Mouse (Mus musculus) hindbrain, embryonic 16.5 days (tissue): ENCODE results near the gene Lmod2. TPM values are rescaled to one million over a fixed set of nuclear protein-coding genes. Genes with fewer than 3 reads are reported as not detected.

ENCODE experiments used
- ATAC-seq: fragments of 200-750 bp; cut with Nextera tagmentation; 2 replicates; pipeline ENCODE4 v1.8.0; 2017; ENCODE audit warnings: moderate TSS enrichment, moderate library complexity
- H3K27ac ChIP-seq: fragments of 300-500 bp; sonication (generic); 2 replicates; pipeline ENCODE4 v1.5.1; 2014; ENCODE audit warnings: low read depth, mild to moderate bottlenecking, control low read depth, low read length, moderate library complexity
- H3K27me3 ChIP-seq: fragments of 300-500 bp; sonication (generic); replicated peaks from 2 replicates; pipeline ENCODE4 v1.6.1; 2014; ENCODE audit warnings: low read length; ENCODE audit not compliant: control insufficient read depth, insufficient read depth
- H3K36me3 ChIP-seq: fragments of 300-500 bp; sonication (generic); 2 replicates; pipeline ENCODE4 v1.6.1; 2014; ENCODE audit warnings: mild to moderate bottlenecking, low read length, moderate library complexity, mixed read lengths; ENCODE audit not compliant: control insufficient read depth, insufficient read depth
- H3K4me1 ChIP-seq: fragments of 300-500 bp; sonication (generic); 2 replicates; pipeline ENCODE4 v1.6.1; 2014; ENCODE audit warnings: low read depth, low read length; ENCODE audit not compliant: control insufficient read depth, insufficient read depth
- H3K4me2 ChIP-seq: fragments of 300-500 bp; sonication (generic); 2 replicates; pipeline ENCODE4 v1.6.1; 2014; ENCODE audit warnings: mild to moderate bottlenecking, low read length, control low read depth, moderate library complexity
- H3K4me3 ChIP-seq: fragments of 300-500 bp; sonication (generic); 2 replicates; pipeline ENCODE4 v1.5.1; 2014; ENCODE audit warnings: mild to moderate bottlenecking, low read length, control low read depth, moderate library complexity
- H3K9ac ChIP-seq: fragments of 300-500 bp; sonication (generic); 2 replicates; pipeline ENCODE4 v1.6.1; 2014; ENCODE audit warnings: low read depth, mild to moderate bottlenecking, control low read depth, low read length, moderate library complexity
- H3K9me3 ChIP-seq: fragments of 300-500 bp; sonication (generic); 2 replicates; pipeline ENCODE4 v1.6.1; 2014; ENCODE audit warnings: mild to moderate bottlenecking, low read length, moderate library complexity; ENCODE audit not compliant: control insufficient read depth
- WGBS: fragments of 180-500 bp; shearing (Covaris S2); extraction: QIAGEN DNeasy Blood & Tissue Kit; methylation state at CpG from one replicate; pipeline ENCODE4 v1.1.7; 2014; 5-methylcytosine and 5-hydroxymethylcytosine counted together
- polyA plus RNA-seq: library from polyadenylated mRNA; unstranded; fragments of >200 nt; fragmentation: Nextera tagmentation; extraction: Ambion mirVana; gene quantifications from 2 replicates; pipeline ENCODE4 v1.2.1, GENCODE M21; 2015

Gene Lmod2
- polyA plus RNA-seq, 1 experiment from 2014 or later, result not detected

DNA sequence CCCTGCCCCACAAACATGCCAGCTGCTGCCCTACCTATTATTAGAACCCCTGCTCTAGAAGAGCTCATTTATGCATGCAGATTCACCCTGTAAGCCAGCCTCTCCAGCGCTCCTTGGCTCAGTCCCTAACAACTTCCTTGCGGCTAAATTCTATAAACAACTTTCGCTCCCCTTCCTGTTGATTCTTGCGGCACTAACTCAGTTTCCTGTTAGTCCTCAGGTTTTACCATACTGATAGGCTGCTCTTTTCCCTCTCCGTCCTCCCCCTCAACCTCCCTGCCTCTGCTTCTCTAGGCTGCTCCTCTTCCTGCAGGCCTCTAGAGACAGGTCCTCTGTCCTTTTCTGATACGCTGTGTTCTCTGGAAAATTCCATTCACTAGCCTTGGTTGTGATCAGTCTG lies 26.4 kb upstream of the Lmod2 start:
- 80% methylated on average over 6 of the region's 6 CpGs for WGBS
- no peaks in the 10 kb centered on the region for H3K27me3 ChIP-seq
- ATAC-seq, result no peak

DNA sequence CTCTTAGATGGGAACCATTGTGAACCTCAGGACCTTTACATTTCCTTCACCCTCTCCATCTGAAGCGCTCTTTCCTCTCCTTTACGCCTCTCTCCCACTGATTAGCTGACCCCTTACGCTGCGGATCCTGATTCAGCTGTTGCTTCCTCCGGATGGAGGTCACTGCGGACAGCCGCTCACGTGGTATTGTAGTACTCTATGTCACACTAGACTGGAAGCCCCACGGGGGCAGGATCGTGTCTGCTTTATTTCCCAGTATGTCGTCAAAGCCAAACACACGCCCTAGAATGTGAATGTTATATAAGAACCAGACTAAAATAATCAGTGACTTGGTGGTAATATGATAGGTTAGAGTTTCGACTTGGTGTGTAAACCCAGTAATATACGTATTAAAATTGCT lies 25.1 kb upstream of the Lmod2 start:
- H3K4me3 ChIP-seq, result no peak overlapping the region
- no peak overlapping the region for H3K9ac ChIP-seq
- no peaks in the 10 kb centered on the region for H3K4me1 ChIP-seq
- no peak overlapping the region for H3K4me2 ChIP-seq
- no peaks in the 10 kb centered on the region for H3K36me3 ChIP-seq
- H3K27ac ChIP-seq, result no peak overlapping the region
- ATAC-seq, result no peak
- no peaks in the 10 kb centered on the region for H3K9me3 ChIP-seq
- WGBS, result 92% methylated on average over 14 of the region's 14 CpGs
- H3K27me3 ChIP-seq, result no peaks in the 10 kb centered on the region

More for the DNA sequence above, 26.4 kb upstream of the Lmod2 start:
- Histone ChIP-seq H3K9me3 (no peaks in the 10 kb centered on the region), H3K27ac (no peak overlapping the region), H3K9ac (no peak overlapping the region), H3K4me2 (no peak overlapping the region), H3K4me1 (no peaks in the 10 kb centered on the region), H3K4me3 (no peak overlapping the region), H3K36me3 (no peaks in the 10 kb centered on the region)

DNA sequence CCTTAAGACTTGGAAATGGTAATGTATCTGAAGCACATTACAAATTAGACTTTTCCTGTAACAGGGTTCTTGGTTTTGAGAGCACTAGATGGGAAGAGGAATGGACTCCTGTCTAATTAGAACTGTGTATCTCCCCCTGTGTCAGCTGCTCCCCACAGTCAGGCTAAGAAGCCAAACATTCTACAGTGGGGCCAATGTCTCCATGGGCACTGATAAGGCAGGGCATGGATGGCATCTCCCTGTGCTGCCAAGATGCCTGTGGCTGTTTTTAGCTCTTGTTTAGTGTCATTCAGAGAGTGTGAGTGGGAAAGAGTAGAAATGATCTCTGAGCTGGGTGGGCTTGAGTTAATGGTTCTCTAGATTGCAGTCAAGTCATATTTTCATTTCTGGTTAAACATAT lies 24.2 kb upstream of the Lmod2 start:
- ATAC-seq, result no peak
- H3K9ac ChIP-seq, result no peak overlapping the region
- no peak overlapping the region for H3K4me2 ChIP-seq
- no peaks in the 10 kb centered on the region for H3K4me1 ChIP-seq
- H3K27ac ChIP-seq, result no peak overlapping the region
- H3K4me3 ChIP-seq, result no peak overlapping the region
- H3K36me3 ChIP-seq, result no peaks in the 10 kb centered on the region
- H3K27me3 ChIP-seq, result no peaks in the 10 kb centered on the region
- H3K9me3 ChIP-seq, result no peaks in the 10 kb centered on the region

DNA sequence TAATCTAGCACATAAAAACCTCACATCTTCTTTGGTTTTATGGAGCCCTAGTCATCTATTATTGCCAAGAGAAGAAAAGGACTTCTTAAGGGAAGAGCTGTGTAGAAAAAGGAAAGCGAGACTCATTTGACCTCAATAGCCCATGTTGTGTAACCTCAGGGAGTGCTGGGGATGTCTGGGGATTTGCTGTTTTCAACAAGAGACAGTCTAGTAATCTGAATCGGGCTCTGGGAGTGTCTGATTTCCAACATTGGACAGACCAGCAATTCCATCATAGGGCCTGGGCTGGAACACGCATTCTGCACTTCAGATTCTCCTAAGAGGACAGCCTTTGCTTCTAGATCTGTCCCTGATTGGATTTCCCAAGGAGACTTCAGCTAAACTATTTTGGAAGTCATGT lies 14.1 kb upstream of the Lmod2 start:
- H3K27ac ChIP-seq, result no peak overlapping the region
- H3K9me3 ChIP-seq, result no peaks in the 10 kb centered on the region
- no peaks in the 10 kb centered on the region for H3K27me3 ChIP-seq
- WGBS, result 82% methylated on average over 3 of the region's 3 CpGs
- no peak overlapping the region for H3K9ac ChIP-seq
- no peak for ATAC-seq
- no peaks in the 10 kb centered on the region for H3K36me3 ChIP-seq
- H3K4me2 ChIP-seq, result no peak overlapping the region
- no peak overlapping the region for H3K4me3 ChIP-seq
- no peaks in the 10 kb centered on the region for H3K4me1 ChIP-seq

DNA sequence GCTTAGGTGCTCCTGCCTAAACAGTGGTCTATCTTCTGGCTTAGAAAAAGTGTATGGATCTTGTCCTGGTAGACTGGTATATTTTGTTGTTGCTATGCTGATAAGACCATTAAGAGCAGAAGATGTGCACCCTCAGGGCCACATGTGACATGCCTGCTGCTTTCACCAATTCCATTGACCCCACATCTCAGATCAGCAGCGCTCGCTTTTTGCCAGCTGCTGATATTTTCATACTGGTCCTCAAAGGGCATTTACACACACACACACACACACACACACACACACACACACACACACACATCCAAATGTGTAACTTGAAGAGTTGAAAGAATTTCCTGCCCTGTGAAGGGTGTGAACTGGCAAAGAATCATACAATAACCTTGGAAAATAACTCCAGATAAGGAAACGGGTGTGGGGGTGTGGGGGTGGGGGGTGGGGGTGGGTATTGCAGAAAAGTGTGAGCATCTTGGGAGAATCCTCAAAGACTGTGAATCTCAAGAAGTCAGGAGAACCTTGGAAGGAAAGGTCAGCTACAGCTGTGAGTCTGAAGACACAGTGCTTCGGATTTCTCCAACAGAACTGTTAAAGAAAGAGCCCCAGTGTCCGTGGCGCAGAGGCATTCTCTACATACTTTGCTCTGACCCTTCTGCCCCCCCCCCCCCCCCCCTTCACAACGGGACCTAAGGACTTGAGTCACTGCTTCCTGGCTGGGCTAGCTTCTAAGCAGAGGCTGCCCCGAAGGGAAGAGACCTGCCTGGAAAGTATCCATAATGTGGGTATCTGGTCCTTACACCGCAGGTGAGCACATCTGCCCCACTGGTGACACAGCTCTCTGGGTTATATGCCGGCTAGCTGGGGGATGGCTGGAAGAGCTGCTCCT lies 11.9 kb upstream of the Lmod2 start:
- Histone ChIP-seq H3K36me3 (no peaks in the 10 kb centered on the region), H3K4me1 (no peaks in the 10 kb centered on the region), H3K27me3 (no peaks in the 10 kb centered on the region), H3K4me2 (no peak overlapping the region), H3K4me3 (no peak overlapping the region), H3K9me3 (no peaks in the 10 kb centered on the region), H3K9ac (no peak overlapping the region), H3K27ac (no peak overlapping the region)
- WGBS, result 76% methylated on average over 8 of the region's 10 CpGs
- ATAC-seq, result no peak

DNA sequence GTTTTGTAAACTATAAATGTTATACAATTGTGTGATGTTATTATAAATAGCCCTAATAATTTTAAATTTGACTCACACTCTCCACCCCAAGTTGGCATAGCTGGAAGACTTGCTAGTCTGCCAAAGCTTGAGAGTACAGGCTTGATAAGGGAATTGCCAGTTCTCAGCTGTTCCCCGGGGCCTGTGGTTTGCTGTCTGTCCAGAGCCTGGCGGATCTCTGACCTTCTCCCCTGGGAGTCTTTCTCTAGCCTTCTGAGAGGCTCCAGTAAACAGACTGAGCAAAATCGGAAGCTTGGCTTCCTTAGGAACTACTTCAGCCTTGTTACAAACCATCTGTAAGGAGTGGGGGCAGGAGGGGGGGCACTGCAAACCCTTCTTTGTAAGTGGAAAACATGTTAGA lies 10.7 kb upstream of the Lmod2 start:
- WGBS, result 47% methylated on average over 3 of the region's 3 CpGs
- Histone ChIP-seq H3K4me1 (no peaks in the 10 kb centered on the region), H3K36me3 (no peaks in the 10 kb centered on the region)

DNA sequence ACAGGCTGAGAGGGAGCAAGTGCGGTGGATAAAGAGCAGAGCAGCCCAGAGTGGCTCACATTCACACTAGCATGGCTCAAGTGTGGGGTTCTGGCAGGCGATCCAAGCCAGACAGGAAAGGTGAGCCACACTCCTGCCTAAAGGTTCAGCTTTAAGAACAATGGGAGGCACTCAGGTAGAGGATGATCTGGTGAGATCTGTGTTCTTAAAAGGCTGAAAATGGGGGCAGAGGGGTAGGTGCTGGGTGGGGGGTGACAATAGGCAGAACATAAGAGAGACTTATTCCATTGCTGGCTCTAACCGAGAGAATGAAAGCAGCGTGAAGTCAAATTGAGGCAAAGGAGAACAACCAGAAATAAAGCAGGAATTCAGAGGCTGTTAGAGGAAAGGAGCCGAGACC lies 7.3 kb upstream of the Lmod2 start:
- H3K27ac ChIP-seq, result no peak overlapping the region
- no peak for ATAC-seq
- no peaks in the 10 kb centered on the region for H3K36me3 ChIP-seq
- H3K9ac ChIP-seq, result no peak overlapping the region
- H3K9me3 ChIP-seq, result no peaks in the 10 kb centered on the region
- H3K4me1 ChIP-seq, result no peaks in the 10 kb centered on the region
- 87% methylated on average over 5 of the region's 5 CpGs for WGBS
- H3K27me3 ChIP-seq, result no peaks in the 10 kb centered on the region
- H3K4me3 ChIP-seq, result no peak overlapping the region
- no peak overlapping the region for H3K4me2 ChIP-seq

More for the DNA sequence above, 10.7 kb upstream of the Lmod2 start:
- no peaks in the 10 kb centered on the region for H3K9me3 ChIP-seq
- 0 out of 2 replicates have a peak, but pooled peaks have one; percentile 37 for ATAC-seq
- H3K4me3 ChIP-seq, result no peak overlapping the region
- H3K27me3 ChIP-seq, result no peaks in the 10 kb centered on the region
- no peak overlapping the region for H3K9ac ChIP-seq
- H3K4me2 ChIP-seq, result no peak overlapping the region
- no peak overlapping the region for H3K27ac ChIP-seq

DNA sequence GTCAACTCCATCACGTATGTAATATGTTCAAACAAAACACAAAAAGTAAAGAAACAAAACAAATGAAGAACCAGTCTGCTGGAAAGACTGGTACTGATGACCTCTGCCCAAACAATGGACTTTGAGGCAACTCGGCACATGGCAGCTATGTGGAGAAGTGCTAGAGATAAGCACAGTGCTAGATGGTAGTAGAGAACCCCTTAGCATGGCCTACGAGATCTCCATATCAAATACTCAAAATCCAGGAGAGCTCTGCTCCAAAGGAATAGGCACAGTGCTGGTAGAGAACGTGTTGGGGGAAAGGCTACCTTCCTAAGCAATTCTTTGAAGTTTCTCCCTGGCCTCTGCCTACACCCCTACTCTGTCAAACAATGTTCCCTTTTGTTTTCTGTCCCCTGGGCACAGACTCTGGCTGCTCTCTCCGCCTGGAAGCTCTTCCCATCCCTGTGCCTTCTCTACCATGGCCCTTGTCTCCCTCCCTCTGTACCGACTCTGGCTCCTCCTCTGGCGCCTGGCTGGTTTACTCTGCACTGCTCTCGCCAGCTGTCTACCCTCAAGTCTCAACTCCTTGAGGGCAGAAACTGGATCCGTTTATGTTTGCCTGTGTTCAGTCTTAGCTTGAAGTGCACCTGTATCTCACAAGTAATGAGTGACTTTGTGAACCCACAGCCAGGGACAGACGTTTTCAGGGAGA lies 5.9 kb upstream of the Lmod2 start:
- Histone ChIP-seq H3K9ac (no peak overlapping the region), H3K4me1 (no peaks in the 10 kb centered on the region), H3K27me3 (no peaks in the 10 kb centered on the region), H3K4me3 (no peak overlapping the region), H3K27ac (no peak overlapping the region), H3K36me3 (no peaks in the 10 kb centered on the region), H3K9me3 (no peaks in the 10 kb centered on the region), H3K4me2 (no peak overlapping the region)
- 51% methylated on average over 10 of the region's 10 CpGs for WGBS
- no peak for ATAC-seq

DNA sequence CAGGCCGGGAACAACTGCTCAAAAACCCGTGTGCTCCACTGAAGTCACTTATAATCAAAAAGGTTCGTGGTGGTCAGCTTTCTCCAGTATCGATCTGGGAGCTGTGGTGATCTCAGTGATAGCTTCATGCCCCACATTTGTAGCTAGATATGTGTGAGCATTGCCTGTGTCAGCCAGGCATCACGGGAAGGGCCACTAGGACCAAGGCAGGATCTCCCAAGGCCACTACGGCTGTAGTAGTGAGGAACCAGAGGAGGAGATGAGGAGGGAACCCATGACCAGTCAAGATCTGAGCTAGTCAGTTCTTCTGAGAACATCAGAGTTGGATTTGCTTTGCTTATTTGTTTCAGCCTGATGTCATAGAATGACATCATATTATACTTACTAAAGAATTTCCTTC lies 1.6 kb downstream of the Lmod2 start:
- Histone ChIP-seq H3K4me2 (no peak overlapping the region), H3K9ac (no peak overlapping the region), H3K4me3 (no peak overlapping the region), H3K27me3 (no peaks in the 10 kb centered on the region), H3K27ac (no peak overlapping the region), H3K9me3 (no peaks in the 10 kb centered on the region), H3K4me1 (no peaks in the 10 kb centered on the region), H3K36me3 (no peaks in the 10 kb centered on the region)
- 92% methylated on average over 6 of the region's 6 CpGs for WGBS
- ATAC-seq, result no peak
